Mouse (Mus musculus): Measurements from ENCODE around the gene Zbtb8b.
"Not testable (repeated sequence)": the region's sequence is repeated elsewhere in the genome, so short reads cannot be mapped to it uniquely, and the experiment has no call there.

Gene Zbtb8b

GRCm38 (mm10) chr4:129448713-129449112, 8.1 kb upstream of the Zbtb8b start:
- H3K4me1 ChIP-seq (replicated peaks; ENCODE audit: low read depth, low read length), result peaks cover 5% of the 10 kb centered on the region
- no peak for TF ChIP-seq POU5F1 (IDR thresholded peaks at IDR 0.05; ENCODE audit: borderline replicate concordance, low read length)
- no peak for TF ChIP-seq CTCF (conservative IDR thresholded peaks at IDR 0.05; ENCODE audit: low read length)
- TF ChIP-seq NANOG (IDR thresholded peaks at IDR 0.05; ENCODE audit: borderline replicate concordance, low read length), result no peak
- H3K36me3 ChIP-seq (ENCODE audit: insufficient read depth, low read length), result no peaks in the 10 kb centered on the region
- H3K9me3 ChIP-seq (ENCODE audit: low read length), result peaks cover 3% of the 10 kb centered on the region; the same call in 1 of the 2 replicates
- no peak overlapping the region for H3K4me3 ChIP-seq (replicated peaks; ENCODE audit: low read length)
- no peaks in the 10 kb centered on the region for H3K27me3 ChIP-seq (ENCODE audit: insufficient read depth, low read length)

GRCm38 (mm10) chr4:129447778-129448563, 7.3 kb upstream of the Zbtb8b start:
- Histone ChIP-seq H3K27me3 (ENCODE audit: insufficient read depth, low read length) (peaks cover 5% of the 10 kb centered on the region), H3K36me3 (ENCODE audit: insufficient read depth, low read length) (no peaks in the 10 kb centered on the region), H3K4me3 (replicated peaks; ENCODE audit: low read length) (no peak overlapping the region), H3K4me1 (replicated peaks; ENCODE audit: low read depth, low read length) (peaks cover 5% of the 10 kb centered on the region), H3K9me3 (ENCODE audit: low read length) (no peaks in the 10 kb centered on the region)
- no peak for TF ChIP-seq NANOG (IDR thresholded peaks at IDR 0.05; ENCODE audit: borderline replicate concordance, low read length)
- no peak for TF ChIP-seq CTCF (conservative IDR thresholded peaks at IDR 0.05; ENCODE audit: low read length)
- no peak for TF ChIP-seq POU5F1 (IDR thresholded peaks at IDR 0.05; ENCODE audit: borderline replicate concordance, low read length)

DNA sequence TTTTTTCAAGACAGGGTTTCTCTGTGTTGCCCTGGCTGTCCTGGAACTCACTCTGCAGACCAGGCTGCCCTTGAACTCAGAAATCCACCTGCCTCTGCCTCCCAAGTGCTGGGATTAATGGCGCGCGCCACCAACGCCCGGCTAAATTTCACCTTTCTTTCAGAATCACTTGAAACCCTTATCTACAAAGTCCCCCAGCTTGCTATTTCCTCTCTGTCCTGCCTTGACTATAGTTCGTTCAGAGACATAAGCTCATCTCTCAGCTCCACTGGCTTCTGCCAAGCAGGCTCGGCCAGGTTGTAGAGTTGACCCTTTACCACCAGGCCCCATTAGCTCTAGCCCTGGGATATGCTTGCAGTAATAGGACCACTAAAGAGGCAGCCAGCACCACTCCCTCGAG, 6.7 kb upstream of the Zbtb8b start:
- TF ChIP-seq CTCF (conservative IDR thresholded peaks at IDR 0.05; ENCODE audit: low read length) (no peak), NANOG (IDR thresholded peaks at IDR 0.05; ENCODE audit: borderline replicate concordance, low read length) (no peak), POU5F1 (IDR thresholded peaks at IDR 0.05; ENCODE audit: borderline replicate concordance, low read length) (no peak)
- no peaks in the 10 kb centered on the region for H3K9me3 ChIP-seq (ENCODE audit: low read length)
- H3K36me3 ChIP-seq (ENCODE audit: insufficient read depth, low read length), result no peaks in the 10 kb centered on the region
- no peak overlapping the region for H3K4me3 ChIP-seq (replicated peaks; ENCODE audit: low read length)
- peaks cover 11% of the 10 kb centered on the region for H3K27me3 ChIP-seq (ENCODE audit: insufficient read depth, low read length)
- peaks cover 5% of the 10 kb centered on the region for H3K4me1 ChIP-seq (replicated peaks; ENCODE audit: low read depth, low read length)

DNA sequence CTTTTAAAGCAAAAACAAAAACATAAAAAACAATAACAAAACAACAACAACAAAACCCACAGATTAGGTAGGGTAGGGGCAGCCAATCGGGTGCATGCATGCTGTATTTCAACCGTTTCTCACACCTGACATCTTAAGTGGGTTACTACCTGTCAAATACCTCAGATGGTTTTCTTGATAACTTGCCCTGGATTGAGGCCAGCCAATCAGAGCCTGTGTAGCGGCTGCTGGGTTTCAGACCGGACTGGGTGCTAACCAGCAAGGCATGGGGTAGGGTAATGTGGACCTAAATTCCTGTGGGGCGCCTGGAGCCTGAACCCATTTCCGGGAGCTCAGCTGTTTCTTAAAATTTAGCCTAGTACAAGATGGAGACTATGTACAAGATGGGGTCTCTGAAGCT, 492 bp upstream of the Zbtb8b start:
- peaks cover 18% of the 10 kb centered on the region for H3K4me1 ChIP-seq (replicated peaks; ENCODE audit: low read depth, low read length)
- H3K4me3 ChIP-seq (replicated peaks; ENCODE audit: low read length), result peak overlapping the region; percentile 90
- H3K36me3 ChIP-seq (ENCODE audit: insufficient read depth, low read length), result no peaks in the 10 kb centered on the region
- no peak for TF ChIP-seq POU5F1 (IDR thresholded peaks at IDR 0.05; ENCODE audit: borderline replicate concordance, low read length)
- no peak for TF ChIP-seq NANOG (IDR thresholded peaks at IDR 0.05; ENCODE audit: borderline replicate concordance, low read length)
- no peak for TF ChIP-seq CTCF (conservative IDR thresholded peaks at IDR 0.05; ENCODE audit: low read length)
- H3K27me3 ChIP-seq (ENCODE audit: insufficient read depth, low read length), result peaks cover 15% of the 10 kb centered on the region
- 0 out of 2 replicates have a peak, but pooled peaks cover 4% of the 10 kb centered on the region for H3K9me3 ChIP-seq (ENCODE audit: low read length)

- no peaks in the 10 kb centered on the region for H3K36me3 ChIP-seq (ENCODE audit: insufficient read depth, low read length)
- H3K27me3 ChIP-seq (ENCODE audit: insufficient read depth, low read length), result no peaks in the 10 kb centered on the region
- H3K4me1 ChIP-seq (replicated peaks; ENCODE audit: low read depth, low read length), result no peaks in the 10 kb centered on the region
- peaks cover 30% of the 10 kb centered on the region for H3K9me3 ChIP-seq (ENCODE audit: low read length)
- H3K4me3 ChIP-seq (replicated peaks; ENCODE audit: low read length), result no peak overlapping the region
- TF ChIP-seq NANOG (IDR thresholded peaks at IDR 0.05; ENCODE audit: borderline replicate concordance, low read length) (no peak), POU5F1 (IDR thresholded peaks at IDR 0.05; ENCODE audit: borderline replicate concordance, low read length) (no peak), CTCF (conservative IDR thresholded peaks at IDR 0.05; ENCODE audit: low read length) (peak; percentile 15; the same call in 1 of the 2 replicates)
These were observed 22.3 kb downstream of the Zbtb8b start for GRCm38 (mm10) chr4:129418321-129418720.

DNA sequence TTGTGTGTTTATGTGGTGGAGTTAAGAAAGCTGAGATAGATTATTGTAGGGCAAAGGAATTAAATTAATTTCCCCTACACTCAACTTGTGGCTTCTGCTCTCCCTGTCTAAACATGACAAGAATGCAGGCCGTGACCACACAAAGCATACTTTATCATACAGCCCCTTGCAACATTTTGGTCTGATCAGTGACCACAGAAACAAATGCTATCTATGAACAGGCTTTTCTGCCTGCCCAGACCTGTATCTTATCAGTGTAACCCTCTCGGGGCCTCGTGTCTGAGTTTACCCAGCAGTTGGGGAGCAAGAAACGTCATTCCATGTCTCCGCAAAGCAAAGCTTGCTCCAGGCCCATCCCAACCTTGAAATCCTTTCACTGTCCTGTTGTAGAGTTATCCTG, 24.2 kb downstream of the Zbtb8b start:
- TF ChIP-seq NANOG (IDR thresholded peaks at IDR 0.05; ENCODE audit: borderline replicate concordance, low read length) (no peak), POU5F1 (IDR thresholded peaks at IDR 0.05; ENCODE audit: borderline replicate concordance, low read length) (no peak), CTCF (conservative IDR thresholded peaks at IDR 0.05; ENCODE audit: low read length) (no peak)
- Histone ChIP-seq H3K9me3 (ENCODE audit: low read length) (peaks cover 41% of the 10 kb centered on the region), H3K4me3 (replicated peaks; ENCODE audit: low read length) (no peak overlapping the region), H3K27me3 (ENCODE audit: insufficient read depth, low read length) (no peaks in the 10 kb centered on the region), H3K36me3 (ENCODE audit: insufficient read depth, low read length) (no peaks in the 10 kb centered on the region), H3K4me1 (replicated peaks; ENCODE audit: low read depth, low read length) (no peaks in the 10 kb centered on the region)

GRCm38 (mm10) chr4:129415892-129416291, 24.8 kb downstream of the Zbtb8b start:
- Histone ChIP-seq H3K9me3 (ENCODE audit: low read length) (peaks cover 41% of the 10 kb centered on the region), H3K4me1 (replicated peaks; ENCODE audit: low read depth, low read length) (no peaks in the 10 kb centered on the region), H3K36me3 (ENCODE audit: insufficient read depth, low read length) (no peaks in the 10 kb centered on the region), H3K27me3 (ENCODE audit: insufficient read depth, low read length) (no peaks in the 10 kb centered on the region), H3K4me3 (replicated peaks; ENCODE audit: low read length) (no peak overlapping the region)
- TF ChIP-seq POU5F1 (IDR thresholded peaks at IDR 0.05; ENCODE audit: borderline replicate concordance, low read length), result no peak
- peak; percentile 34 for TF ChIP-seq CTCF (conservative IDR thresholded peaks at IDR 0.05; ENCODE audit: low read length)

GRCm38 (mm10) chr4:129410991-129411390, 29.7 kb downstream of the Zbtb8b start:
- no peaks in the 10 kb centered on the region for H3K27me3 ChIP-seq (ENCODE audit: insufficient read depth, low read length)
- H3K4me1 ChIP-seq (replicated peaks; ENCODE audit: low read depth, low read length), result peaks cover 14% of the 10 kb centered on the region
- H3K36me3 ChIP-seq (ENCODE audit: insufficient read depth, low read length), result no peaks in the 10 kb centered on the region
- H3K4me3 ChIP-seq (replicated peaks; ENCODE audit: low read length), result no peak overlapping the region
- H3K9me3 ChIP-seq (ENCODE audit: low read length), result peaks cover 35% of the 10 kb centered on the region
- TF ChIP-seq POU5F1 (IDR thresholded peaks at IDR 0.05; ENCODE audit: borderline replicate concordance, low read length) (no peak), CTCF (conservative IDR thresholded peaks at IDR 0.05; ENCODE audit: low read length) (no peak), NANOG (IDR thresholded peaks at IDR 0.05; ENCODE audit: borderline replicate concordance, low read length) (no peak)

DNA sequence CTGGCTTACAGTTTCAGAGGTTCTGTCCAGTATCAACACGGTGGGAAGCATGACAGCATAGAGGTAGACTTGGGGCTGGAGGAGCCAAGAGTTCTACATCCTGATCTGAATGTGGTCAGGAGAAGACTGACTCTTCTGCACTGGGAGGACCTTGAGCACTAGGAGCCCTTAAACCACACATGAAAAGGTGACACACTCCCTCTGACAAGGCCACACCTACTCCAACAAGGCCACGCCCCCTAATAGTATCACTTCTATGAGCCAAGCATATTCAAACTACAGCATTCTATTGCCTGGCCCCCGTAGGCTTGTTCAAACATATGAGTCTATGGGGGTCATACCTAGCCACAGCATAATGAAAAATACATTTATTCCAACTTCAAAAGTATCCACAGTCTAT, 30.1 kb downstream of the Zbtb8b start:
- H3K27me3 ChIP-seq (ENCODE audit: insufficient read depth, low read length), result not testable (repeated sequence)

More for the DNA sequence above, 30.1 kb downstream of the Zbtb8b start:
- Histone ChIP-seq H3K9me3 (ENCODE audit: low read length) (peaks cover 30% of the 10 kb centered on the region), H3K4me1 (replicated peaks; ENCODE audit: low read depth, low read length) (peaks cover 19% of the 10 kb centered on the region)
- H3K36me3 ChIP-seq (ENCODE audit: insufficient read depth, low read length); H3K4me3 ChIP-seq (replicated peaks; ENCODE audit: low read length): not testable (repeated sequence)
